In genomic region chr3:65494291-65494763, GRCm38 (mm10) we compare ENCODE assay signal across 8 mouse cellular contexts. TPM values are rescaled to one million over a fixed set of nuclear protein-coding genes. Genes with fewer than 3 reads are reported as not detected.
DNase-seq lines count a peak whose midpoint lies in the region; ATAC-seq and TF ChIP-seq lines count a peak whose summit lies in the region.

No protein-coding gene starts in this region.

- no peak for DNase-seq in gastrocnemius, adult 2 months
- no peak for DNase-seq in gastrocnemius, postnatal 36 days
- peak; percentile 44 for DNase-seq in embryo, embryonic 9.5 days (ENCODE audit: extremely low spot score)
- DNase-seq in heart, postnatal 14 days, result peak; percentile 59 to 62
- DNase-seq in kidney, postnatal 4 days, result peak; percentile 51 to 68
- DNase-seq in retina, postnatal 1 day, result no peak
- no peak for DNase-seq in urinary bladder, postnatal 36 days (ENCODE audit: low spot score in 2 of 2)

- H3K4me1 ChIP-seq in midbrain, embryonic 15.5 days, result peaks cover 4% of the 10 kb centered on the region; the same call in 1 of the 2 replicates

- TF ChIP-seq CTCF in gastrocnemius, adult 2 months (IDR thresholded peaks at IDR 0.05), result no peak

- H3K27me3 ChIP-seq in midbrain, embryonic 15.5 days (replicated peaks), result no peaks in the 10 kb centered on the region

- H3K9ac ChIP-seq in midbrain, embryonic 15.5 days, result no peak overlapping the region

- no peak overlapping the region for H3K27ac ChIP-seq in gastrocnemius, adult 2 months
- H3K27ac ChIP-seq in midbrain, embryonic 15.5 days, result peak overlapping the region; percentile 16; the same call in 1 of the 2 replicates

- no peaks in the 10 kb centered on the region for H3K9me3 ChIP-seq in midbrain, embryonic 15.5 days

- H3K36me3 ChIP-seq in midbrain, embryonic 15.5 days (replicated peaks), result no peaks in the 10 kb centered on the region

- WGBS in midbrain, embryonic 15.5 days, result 43% methylated on average over 9 of the region's 9 CpGs

- 0 out of 2 replicates have a peak overlapping the region, but pooled peaks have one; percentile 1 for H3K4me2 ChIP-seq in midbrain, embryonic 15.5 days

- ATAC-seq in midbrain, embryonic 15.5 days (replicated peaks), result no peak

- H3K4me3 ChIP-seq in gastrocnemius, adult 2 months, result peak overlapping the region; percentile 27
- H3K4me3 ChIP-seq in midbrain, embryonic 15.5 days, result no peak overlapping the region

- intact Hi-C loops in gastrocnemius, adult 2 months (cut with DNase I), result no loop called here
- intact Hi-C loops in gastrocnemius, postnatal 36 days (cut with DNase I), result no loop called here
- intact Hi-C loops in heart, postnatal 14 days (cut with DNase I), result loop anchor here (1.0 kb wide), 1 partner anchor 34 kb away; the partner anchor contains the start of gene Tiparp

RNA-seq across cellular contexts. Expression of gene Tiparp, which starts 33.9 kb away (rescaled TPM):
- total RNA-seq in gastrocnemius, adult 2 months (2021), result 10 to 100 TPM; 10.1 to 24.8 TPM
- total RNA-seq in gastrocnemius, postnatal 36 days (2021), result 10 to 100 TPM in 1 of 2 experiments, 1 to 10 TPM in 1; 9.3 to 13.2 TPM
- total RNA-seq in heart, postnatal 14 days (2021), result 10 to 100 TPM; 12.3 to 15.0 TPM
- polyA plus RNA-seq in midbrain, embryonic 15.5 days (2015; fragmentation: Nextera tagmentation; extraction: Ambion mirVana), result 25.8 and 27.3 TPM in 2 replicates

Comparison
In these comparisons a context has a peak if more than half of its experiments do, and no peak if none do; other contexts are left out.
1. DNase-seq: peak in embryo, embryonic 9.5 days (single experiment), heart, postnatal 14 days (2 of 2) and kidney, postnatal 4 days (2 of 2); none in gastrocnemius, adult 2 months (single experiment), gastrocnemius, postnatal 36 days (0 of 2), retina, postnatal 1 day (single experiment) and urinary bladder, postnatal 36 days (0 of 2).